Mouse (Mus musculus): ENCODE results near the gene Kcnk18.

DNA sequence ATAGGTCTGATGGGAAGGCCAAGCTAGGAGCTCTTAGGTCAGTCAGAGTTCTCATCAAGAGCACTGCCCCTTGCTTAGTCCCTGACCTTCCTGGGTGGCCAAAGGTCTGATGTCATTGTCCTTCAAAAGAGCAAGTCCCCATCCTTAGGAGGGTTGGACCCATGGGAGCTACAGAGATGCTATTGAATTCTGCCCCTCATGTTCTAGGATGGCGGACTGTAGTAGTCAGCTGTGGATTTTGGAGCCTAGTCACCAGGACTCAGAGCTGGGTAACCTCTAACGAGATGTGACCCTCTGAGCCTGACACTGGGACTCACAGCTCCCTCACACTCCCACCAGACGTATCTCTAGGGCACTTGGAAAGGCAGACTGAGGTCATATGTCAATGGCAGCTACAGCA, 9.4 kb downstream of the Kcnk18 start:
- TF ChIP-seq CTCF (IDR thresholded peaks at IDR 0.05; ENCODE audit: borderline replicate concordance, extremely low read depth, insufficient read depth, insufficient read length) (no peak), POLR2A (IDR thresholded peaks at IDR 0.05; ENCODE audit: borderline replicate concordance, extremely low read depth, insufficient read depth, insufficient read length, poor library complexity, severe bottlenecking) (no peak)
